Mouse (Mus musculus) heart, adult 2 months (tissue): ENCODE measurements around the gene Lrr1. TPM values are rescaled to one million over a fixed set of nuclear protein-coding genes. Genes with fewer than 3 reads are reported as not detected.

Source experiments
- DNase-seq, 2 experiments: peaks; one replicate each; pipeline ENCODE4 v3.0.0; 2021
- H3K27ac ChIP-seq: fragments of 200-600 bp; 2 replicates; pipeline ENCODE4 v1.8.1; 2022
- H3K27me3 ChIP-seq: fragments of 200-500 bp; 2 replicates; pipeline ENCODE4 v1.6.1; 2012; ENCODE audit warnings: mild to moderate bottlenecking, low read length, inconsistent platforms, mixed read lengths; ENCODE audit not compliant: control insufficient read depth, insufficient read depth
- H3K36me3 ChIP-seq: fragments of 200-500 bp; 2 replicates; pipeline ENCODE4 v1.6.1; 2012; ENCODE audit warnings: low read length, inconsistent platforms; ENCODE audit not compliant: control insufficient read depth, insufficient read depth
- H3K4me1 ChIP-seq: fragments of 200-500 bp; 2 replicates; pipeline ENCODE4 v1.6.1; 2011; ENCODE audit warnings: low read length; ENCODE audit not compliant: control insufficient read depth, insufficient read depth
- H3K4me3 ChIP-seq: fragments of 200-600 bp; 2 replicates; pipeline ENCODE4 v1.8.1; 2022
- H3K79me2 ChIP-seq: fragments of 200-500 bp; replicated peaks from 2 replicates; pipeline ENCODE4 v1.6.1; 2012; ENCODE audit warnings: mild to moderate bottlenecking, inconsistent platforms, low read length, moderate library complexity, mixed read lengths; ENCODE audit not compliant: control insufficient read depth, insufficient read depth
- H3K9ac ChIP-seq: fragments of 200-500 bp; 2 replicates; pipeline ENCODE4 v1.6.1; 2012; ENCODE audit warnings: low read depth, mild to moderate bottlenecking, control low read depth, inconsistent platforms, low read length, mixed read lengths
- CTCF ChIP-seq: fragments of 200-600 bp; IDR thresholded peaks from 2 replicates; pipeline ENCODE4 v1.8.1; 2022; ENCODE audit warnings: antibody characterized with exemption, mild to moderate bottlenecking, moderate library complexity
- EP300 ChIP-seq: fragments of 200-500 bp; IDR thresholded peaks from 2 replicates; pipeline ENCODE4 v1.6.1; 2011; ENCODE audit warnings: low read depth, low read length, control low read depth; ENCODE audit not compliant: insufficient read depth
- POLR2A ChIP-seq: fragments of 200-500 bp; IDR thresholded peaks from 2 replicates; pipeline ENCODE4 v1.6.1; 2011; ENCODE audit warnings: mild to moderate bottlenecking, low read depth, low read length, control low read depth; ENCODE audit not compliant: insufficient read depth
- WGBS: fragments of 180-500 bp; shearing (Covaris S2); methylation state at CpG from one replicate; pipeline ENCODE4 v1.1.7; 2018; 5-methylcytosine and 5-hydroxymethylcytosine counted together
- intact Hi-C: fragments of 180-260 bp; cut with DNase I; formaldehyde crosslinking; loops from one replicate; pipeline ENCODE4 v1.15.1; 2025
- polyA plus RNA-seq: library from polyadenylated mRNA; depleted of rRNA; stranded (reverse); fragments of >200 nt; gene quantifications from 2 replicates; pipeline ENCODE4 v1.2.3, GENCODE M21; 2012
- total RNA-seq, 2 experiments: library from RNA; stranded (reverse); gene quantifications; 2 replicates each; pipeline ENCODE4 v1.2.3; 2021

Gene Lrr1
- total and polyA plus RNA-seq, 3 experiments, result not detected

GRCm38 (mm10) chr12:69129634-69130310 lies 38.8 kb upstream of the Lrr1 start:
- intact Hi-C loops, result no loop called here
- Histone ChIP-seq H3K9ac (no peak overlapping the region), H3K36me3 (no peaks in the 10 kb centered on the region), H3K4me3 (no peak overlapping the region; the same call in 1 of the 2 replicates), H3K79me2 (no peaks in the 10 kb centered on the region), H3K4me1 (no peaks in the 10 kb centered on the region), H3K27ac (no peak overlapping the region), H3K27me3 (no peaks in the 10 kb centered on the region)
- 45% methylated on average over 18 of the region's 18 CpGs for WGBS
- TF ChIP-seq CTCF (no peak), POLR2A (no peak), EP300 (no peak)
- DNase-seq, result no peak

- Histone ChIP-seq H3K4me1 (no peaks in the 10 kb centered on the region), H3K36me3 (no peaks in the 10 kb centered on the region), H3K4me3 (no peak overlapping the region; the same call in 1 of the 2 replicates), H3K79me2 (no peaks in the 10 kb centered on the region), H3K27me3 (no peaks in the 10 kb centered on the region), H3K27ac (no peak overlapping the region), H3K9ac (no peak overlapping the region)
- DNase-seq, result no peak
- WGBS, result 60% methylated on average over 12 of the region's 12 CpGs
- intact Hi-C loops, result no loop called here
- TF ChIP-seq CTCF (no peak), EP300 (no peak), POLR2A (no peak)
These were observed 38.1 kb upstream of the Lrr1 start for GRCm38 (mm10) chr12:69130486-69130885.

GRCm38 (mm10) chr12:69131267-69131666 lies 37.3 kb upstream of the Lrr1 start:
- 59% methylated on average over 6 of the region's 6 CpGs for WGBS
- no peak for TF ChIP-seq EP300
- no peak for TF ChIP-seq CTCF
- TF ChIP-seq POLR2A, result no peak
- no peak overlapping the region for H3K4me3 ChIP-seq
- H3K4me1 ChIP-seq, result no peaks in the 10 kb centered on the region
- H3K27me3 ChIP-seq, result no peaks in the 10 kb centered on the region
- intact Hi-C loops, result no loop called here
- no peaks in the 10 kb centered on the region for H3K36me3 ChIP-seq
- no peak for DNase-seq
- H3K79me2 ChIP-seq, result no peaks in the 10 kb centered on the region
- no peak overlapping the region for H3K9ac ChIP-seq
- H3K27ac ChIP-seq, result no peak overlapping the region

- peak; percentile 21 to 45 for DNase-seq
- intact Hi-C loops, result no loop called here
These were observed 36.6 kb upstream of the Lrr1 start for GRCm38 (mm10) chr12:69131981-69132380.

GRCm38 (mm10) chr12:69139201-69139600 lies 29.4 kb upstream of the Lrr1 start:
- H3K4me1 ChIP-seq, result no peaks in the 10 kb centered on the region
- TF ChIP-seq EP300 (no peak), CTCF (no peak), POLR2A (no peak)
- 86% methylated on average over 3 of the region's 3 CpGs for WGBS
- H3K4me3 ChIP-seq, result no peak overlapping the region
- DNase-seq, result no peak
- no peaks in the 10 kb centered on the region for H3K36me3 ChIP-seq
- H3K9ac ChIP-seq, result no peak overlapping the region
- no peaks in the 10 kb centered on the region for H3K27me3 ChIP-seq
- intact Hi-C loops, result no loop called here
- no peak overlapping the region for H3K27ac ChIP-seq
- H3K79me2 ChIP-seq, result no peaks in the 10 kb centered on the region

More at GRCm38 (mm10) chr12:69131981-69132380, 36.6 kb upstream of the Lrr1 start:
- Histone ChIP-seq H3K79me2 (no peaks in the 10 kb centered on the region), H3K27ac (no peak overlapping the region), H3K36me3 (no peaks in the 10 kb centered on the region), H3K9ac (no peak overlapping the region), H3K4me1 (no peaks in the 10 kb centered on the region), H3K4me3 (no peak overlapping the region), H3K27me3 (no peaks in the 10 kb centered on the region)
- TF ChIP-seq CTCF, result peak; percentile 82
- TF ChIP-seq EP300, result no peak
- 10% methylated on average over 10 of the region's 10 CpGs for WGBS

GRCm38 (mm10) chr12:69139841-69140240 lies 28.8 kb upstream of the Lrr1 start:
- WGBS, result 79% methylated on average over 7 of the region's 7 CpGs
- TF ChIP-seq EP300, result no peak
- TF ChIP-seq POLR2A, result no peak
- TF ChIP-seq CTCF, result no peak

More at GRCm38 (mm10) chr12:69139841-69140240, 28.8 kb upstream of the Lrr1 start:
- Histone ChIP-seq H3K4me3 (no peak overlapping the region), H3K9ac (no peak overlapping the region), H3K79me2 (no peaks in the 10 kb centered on the region), H3K4me1 (no peaks in the 10 kb centered on the region), H3K27me3 (no peaks in the 10 kb centered on the region), H3K36me3 (no peaks in the 10 kb centered on the region), H3K27ac (no peak overlapping the region)
- no peak for DNase-seq
- intact Hi-C loops, result no loop called here
